Mouse (Mus musculus) intestine, embryonic 15.5 days (tissue): ENCODE data around the gene Tnrc18. TPM values are rescaled to one million over a fixed set of nuclear protein-coding genes. Genes with fewer than 3 reads are reported as not detected.

ENCODE experiments used
- ATAC-seq: fragments of 200-750 bp; cut with Nextera tagmentation; 2 replicates; pipeline ENCODE4 v1.8.0; 2017; ENCODE audit warnings: moderate TSS enrichment, moderate library complexity
- H3K27ac ChIP-seq: fragments of 300-500 bp; sonication (generic); 2 replicates; pipeline ENCODE4 v1.5.1; 2015; ENCODE audit warnings: mild to moderate bottlenecking, inconsistent platforms
- H3K27me3 ChIP-seq: fragments of 300-500 bp; sonication (generic); replicated peaks from 2 replicates; pipeline ENCODE4 v1.6.1; 2015; ENCODE audit warnings: inconsistent platforms
- H3K36me3 ChIP-seq: fragments of 300-500 bp; sonication (generic); 2 replicates; pipeline ENCODE4 v1.6.1; 2015; ENCODE audit warnings: inconsistent platforms
- H3K4me1 ChIP-seq: fragments of 300-500 bp; sonication (generic); replicated peaks from 2 replicates; pipeline ENCODE4 v1.6.1; 2015; ENCODE audit warnings: inconsistent platforms
- H3K4me2 ChIP-seq: fragments of 300-500 bp; sonication (generic); replicated peaks from 2 replicates; pipeline ENCODE4 v1.6.1; 2015; ENCODE audit warnings: mild to moderate bottlenecking, inconsistent platforms
- H3K4me3 ChIP-seq: fragments of 300-500 bp; sonication (generic); replicated peaks from 2 replicates; pipeline ENCODE4 v1.5.1; 2015; ENCODE audit warnings: inconsistent platforms
- H3K9ac ChIP-seq: fragments of 300-500 bp; sonication (generic); 2 replicates; pipeline ENCODE4 v1.6.1; 2015; ENCODE audit warnings: inconsistent platforms
- H3K9me3 ChIP-seq: fragments of 300-500 bp; sonication (generic); 2 replicates; pipeline ENCODE4 v1.6.1; 2016; ENCODE audit warnings: inconsistent platforms
- WGBS: fragments of 180-500 bp; shearing (Covaris S2); methylation state at CpG from one replicate; pipeline ENCODE4 v1.1.7; 2015; 5-methylcytosine and 5-hydroxymethylcytosine counted together
- polyA plus RNA-seq: library from polyadenylated mRNA; unstranded; fragments of >200 nt; fragmentation: Nextera tagmentation; extraction: Ambion mirVana; gene quantifications from 2 replicates; pipeline ENCODE4 v1.2.1, GENCODE M21; 2015

Tnrc18 gene
- polyA plus RNA-seq, 1 experiment from 2014 or later, result 19.5 TPM

GRCm38 (mm10) chr5:142821266-142821973, 4.0 kb upstream of the Tnrc18 start:
- H3K4me2 ChIP-seq, result peak overlapping the region; percentile 86
- peak overlapping the region; percentile 100 for H3K27ac ChIP-seq
- H3K36me3 ChIP-seq, result no peaks in the 10 kb centered on the region
- no peaks in the 10 kb centered on the region for H3K9me3 ChIP-seq
- H3K9ac ChIP-seq, result peak overlapping the region; percentile 98
- peak overlapping the region; percentile 94 for H3K4me3 ChIP-seq
- no peaks in the 10 kb centered on the region for H3K27me3 ChIP-seq
- peaks cover 14% of the 10 kb centered on the region; the same call in 1 of the 2 replicates for H3K4me1 ChIP-seq
- under 1% methylated on average over 36 of the region's 36 CpGs for WGBS
- ATAC-seq, result peak; percentile 60

DNA sequence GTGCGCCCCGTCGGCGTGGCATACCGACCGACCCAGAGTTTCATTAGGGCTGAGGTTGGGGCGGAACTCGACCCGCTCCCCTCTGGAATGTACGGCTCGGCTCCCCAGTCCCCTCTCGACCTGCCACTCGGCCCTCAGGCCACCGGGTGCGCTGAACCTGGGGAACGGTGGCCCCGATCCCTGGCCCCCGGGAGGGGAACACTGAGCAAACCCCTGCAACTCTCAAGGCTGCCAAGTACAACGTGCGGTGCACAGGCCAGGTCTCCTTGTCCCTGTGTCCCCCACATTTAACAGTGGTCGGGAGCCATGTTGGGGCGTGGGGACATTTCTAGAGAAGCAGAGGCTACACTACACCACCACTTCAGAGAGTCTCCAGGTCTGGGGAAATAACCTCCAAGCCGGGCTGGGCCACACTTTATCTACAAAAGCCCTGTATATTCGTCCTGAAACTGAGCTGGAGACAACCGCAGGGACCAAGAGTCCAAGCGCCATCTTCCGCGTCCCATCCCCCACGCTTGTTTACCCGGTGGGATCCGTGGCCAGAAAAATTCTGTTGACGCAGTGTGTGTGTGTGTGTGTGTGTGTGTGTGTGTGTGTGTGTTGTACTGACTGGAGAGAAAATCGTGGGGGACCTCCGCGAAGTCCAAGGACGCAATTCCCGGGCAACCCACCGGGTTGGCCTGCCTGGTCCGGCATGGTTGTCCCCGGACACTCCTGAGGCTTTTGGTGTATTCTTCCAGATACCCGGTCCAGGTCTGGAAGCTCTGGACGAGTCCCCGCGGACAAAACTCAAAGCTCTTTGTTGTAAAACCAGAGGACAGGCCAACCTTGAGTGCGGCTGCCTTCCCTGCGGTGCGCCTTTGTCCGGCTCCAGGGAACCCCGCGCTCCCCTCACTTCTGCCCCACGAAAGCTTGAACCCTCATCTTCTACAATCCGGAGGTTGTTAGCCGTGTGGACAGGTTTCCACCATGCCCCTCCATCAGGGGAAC, 3.1 kb upstream of the Tnrc18 start:
- Histone ChIP-seq H3K27me3 (no peaks in the 10 kb centered on the region), H3K4me3 (peak overlapping the region; percentile 94), H3K4me2 (peak overlapping the region; percentile 86), H3K36me3 (no peaks in the 10 kb centered on the region), H3K9ac (peak overlapping the region; percentile 98), H3K9me3 (no peaks in the 10 kb centered on the region), H3K27ac (peak overlapping the region; percentile 100), H3K4me1 (peaks cover 11% of the 10 kb centered on the region; the same call in 1 of the 2 replicates)
- WGBS, result under 1% methylated on average over 53 of the region's 53 CpGs
- no peak for ATAC-seq

DNA sequence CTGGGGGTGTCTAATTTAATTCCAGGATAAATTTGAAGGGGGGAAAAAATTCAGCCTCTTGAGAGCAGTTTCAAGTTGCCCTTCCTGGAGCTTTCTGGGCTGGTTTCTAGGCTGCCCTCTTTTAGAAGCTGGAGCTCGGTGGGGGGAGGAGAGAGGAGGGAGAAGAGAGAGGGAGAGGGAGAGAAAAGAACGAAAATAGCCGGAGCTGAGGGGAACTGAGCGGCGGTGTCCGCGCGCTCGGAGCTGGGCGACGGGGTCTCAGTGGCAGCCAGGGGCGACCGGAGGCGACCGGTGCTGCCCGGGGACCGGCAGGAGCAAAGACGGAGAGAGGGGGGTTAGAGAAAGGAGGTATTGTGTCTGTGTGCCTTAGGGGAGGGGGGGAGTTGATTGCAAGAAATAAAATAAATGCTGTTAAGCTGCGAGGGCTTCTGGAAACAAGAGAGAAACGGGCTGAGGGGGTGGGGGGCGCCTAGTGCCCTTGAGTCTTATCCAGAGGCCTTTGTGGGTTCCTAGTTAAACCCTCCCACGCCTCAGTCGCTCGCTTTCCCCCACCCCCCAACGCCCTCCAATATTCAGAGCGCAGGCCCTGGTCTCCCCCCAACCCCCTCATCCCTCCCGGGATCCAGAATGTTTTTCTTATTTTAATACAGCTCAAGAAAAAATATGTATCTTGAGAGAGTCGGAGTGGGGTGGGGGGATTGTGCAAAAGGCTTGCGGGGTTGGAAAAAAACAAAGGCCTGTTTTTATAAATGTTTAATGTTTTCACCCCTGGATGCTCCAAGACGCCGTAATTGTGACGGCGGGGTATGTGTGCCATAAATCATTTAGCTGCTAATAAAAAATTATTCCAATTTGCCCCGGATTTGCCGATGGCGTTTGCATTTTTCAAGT, 2.2 kb upstream of the Tnrc18 start:
- Histone ChIP-seq H3K4me1 (0 out of 2 replicates have a peak, but pooled peaks cover 9% of the 10 kb centered on the region), H3K9me3 (no peaks in the 10 kb centered on the region), H3K9ac (peak overlapping the region; percentile 98), H3K4me2 (peak overlapping the region; percentile 86), H3K36me3 (no peaks in the 10 kb centered on the region), H3K27me3 (no peaks in the 10 kb centered on the region), H3K27ac (peak overlapping the region; percentile 100), H3K4me3 (peak overlapping the region; percentile 94)
- WGBS, result under 1% methylated on average over 36 of the region's 36 CpGs
- ATAC-seq, result no peak

- Histone ChIP-seq H3K4me1 (0 out of 2 replicates have a peak, but pooled peaks cover 4% of the 10 kb centered on the region), H3K27me3 (no peaks in the 10 kb centered on the region), H3K4me2 (peak overlapping the region; percentile 86), H3K9ac (peak overlapping the region; percentile 98), H3K27ac (peak overlapping the region; percentile 100), H3K4me3 (peak overlapping the region; percentile 94), H3K9me3 (no peaks in the 10 kb centered on the region), H3K36me3 (no peaks in the 10 kb centered on the region)
- ATAC-seq, result no peak
- WGBS, result under 1% methylated on average over 43 of the region's 43 CpGs
These were observed 1.2 kb upstream of the Tnrc18 start for GRCm38 (mm10) chr5:142818435-142819360.

GRCm38 (mm10) chr5:142816811-142817523, 495 bp downstream of the Tnrc18 start:
- Histone ChIP-seq H3K4me2 (peak overlapping the region; percentile 89), H3K27ac (peak overlapping the region; percentile 100), H3K27me3 (no peaks in the 10 kb centered on the region), H3K36me3 (no peaks in the 10 kb centered on the region), H3K4me3 (peak overlapping the region; percentile 94), H3K9ac (peak overlapping the region; percentile 100), H3K4me1 (peaks cover 17% of the 10 kb centered on the region), H3K9me3 (no peaks in the 10 kb centered on the region)
- WGBS, result under 1% methylated on average over 70 of the region's 71 CpGs
- ATAC-seq, result no peak

- Histone ChIP-seq H3K9ac (peak overlapping the region; percentile 100), H3K4me2 (peak overlapping the region; percentile 89), H3K4me3 (peak overlapping the region; percentile 94), H3K36me3 (no peaks in the 10 kb centered on the region), H3K9me3 (no peaks in the 10 kb centered on the region), H3K27ac (peak overlapping the region; percentile 100), H3K27me3 (no peaks in the 10 kb centered on the region), H3K4me1 (peaks cover 24% of the 10 kb centered on the region)
- WGBS, result under 1% methylated on average over 39 of the region's 39 CpGs
- ATAC-seq, result no peak
These were observed 1.2 kb downstream of the Tnrc18 start for GRCm38 (mm10) chr5:142816031-142816810.

DNA sequence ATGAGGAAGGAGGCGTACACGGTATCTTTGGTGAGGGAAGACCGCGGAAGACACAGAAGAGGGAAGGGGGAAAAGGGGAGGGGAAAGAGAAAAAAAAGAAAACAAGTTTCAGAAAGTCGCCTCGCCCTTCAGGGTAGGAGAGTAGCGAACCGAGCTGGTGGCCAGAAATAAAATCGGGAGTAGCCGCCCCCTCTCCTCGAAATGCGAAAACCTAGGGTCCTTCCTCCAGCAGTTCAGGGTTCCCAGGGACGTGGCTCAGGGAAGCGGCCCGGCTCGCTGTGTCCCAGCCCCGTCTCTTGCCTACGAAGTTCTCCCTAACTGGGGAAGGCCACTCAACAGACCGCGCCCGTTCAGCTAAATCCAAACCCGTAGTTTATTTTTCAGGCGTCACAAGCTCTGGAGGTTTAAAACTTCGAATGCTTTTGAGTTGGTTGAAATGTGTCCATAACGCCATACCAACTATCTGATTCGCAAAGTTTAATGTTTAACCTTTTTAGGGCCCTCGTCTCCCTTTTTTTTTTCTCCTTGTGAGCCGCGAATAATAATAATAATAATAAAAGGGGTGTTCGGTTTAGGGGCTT, 2.0 kb downstream of the Tnrc18 start:
- H3K4me3 ChIP-seq, result peak overlapping the region; percentile 94
- peak overlapping the region; percentile 89 for H3K4me2 ChIP-seq
- H3K36me3 ChIP-seq, result no peaks in the 10 kb centered on the region
- peaks cover 31% of the 10 kb centered on the region for H3K4me1 ChIP-seq
- H3K27me3 ChIP-seq, result no peaks in the 10 kb centered on the region
- peak overlapping the region; percentile 100 for H3K9ac ChIP-seq
- H3K9me3 ChIP-seq, result no peaks in the 10 kb centered on the region
- ATAC-seq, result no peak
- H3K27ac ChIP-seq, result peak overlapping the region; percentile 100
- WGBS, result under 1% methylated on average over 30 of the region's 30 CpGs

- under 1% methylated on average over 50 of the region's 62 CpGs for WGBS
- H3K27me3 ChIP-seq, result no peaks in the 10 kb centered on the region
- no peak for ATAC-seq
These were observed 2.6 kb downstream of the Tnrc18 start for GRCm38 (mm10) chr5:142814711-142815420.

GRCm38 (mm10) chr5:142814161-142814651, 3.3 kb downstream of the Tnrc18 start:
- H3K4me2 ChIP-seq, result peak overlapping the region; percentile 89
- 1% methylated on average over 22 of the region's 22 CpGs for WGBS

More at GRCm38 (mm10) chr5:142814711-142815420, 2.6 kb downstream of the Tnrc18 start:
- Histone ChIP-seq H3K4me2 (peak overlapping the region; percentile 89), H3K36me3 (no peaks in the 10 kb centered on the region), H3K4me3 (peak overlapping the region; percentile 94), H3K27ac (peak overlapping the region; percentile 100), H3K4me1 (peaks cover 36% of the 10 kb centered on the region), H3K9me3 (no peaks in the 10 kb centered on the region), H3K9ac (peak overlapping the region; percentile 100)

More at GRCm38 (mm10) chr5:142814161-142814651, 3.3 kb downstream of the Tnrc18 start:
- peak overlapping the region; percentile 100 for H3K27ac ChIP-seq
- ATAC-seq, result no peak
- H3K9ac ChIP-seq, result peak overlapping the region; percentile 100
- peaks cover 37% of the 10 kb centered on the region for H3K4me1 ChIP-seq
- peak overlapping the region; percentile 94 for H3K4me3 ChIP-seq
- no peaks in the 10 kb centered on the region for H3K9me3 ChIP-seq
- no peaks in the 10 kb centered on the region for H3K36me3 ChIP-seq
- no peaks in the 10 kb centered on the region for H3K27me3 ChIP-seq
